Mouse (Mus musculus) thymus, adult 2 months (tissue): Measurements from ENCODE around the gene Itga1.

Source experiments
- CTCF ChIP-seq: fragments of 200-500 bp; IDR thresholded peaks from 2 replicates; pipeline ENCODE4 v1.5.1; 2012; ENCODE audit warnings: mild to moderate bottlenecking, control low read depth, low read length, moderate library complexity, borderline replicate concordance; ENCODE audit not compliant: control insufficient read depth, poor library complexity, insufficient read depth; ENCODE audit errors: extremely low read depth
- POLR2A ChIP-seq: fragments of 200-500 bp; IDR thresholded peaks from 2 replicates; pipeline ENCODE4 v1.6.1; 2012; ENCODE audit warnings: mild to moderate bottlenecking, low read length, control low read depth, moderate library complexity; ENCODE audit not compliant: control insufficient read depth, poor library complexity, insufficient read depth; ENCODE audit errors: extremely low read depth

DNA sequence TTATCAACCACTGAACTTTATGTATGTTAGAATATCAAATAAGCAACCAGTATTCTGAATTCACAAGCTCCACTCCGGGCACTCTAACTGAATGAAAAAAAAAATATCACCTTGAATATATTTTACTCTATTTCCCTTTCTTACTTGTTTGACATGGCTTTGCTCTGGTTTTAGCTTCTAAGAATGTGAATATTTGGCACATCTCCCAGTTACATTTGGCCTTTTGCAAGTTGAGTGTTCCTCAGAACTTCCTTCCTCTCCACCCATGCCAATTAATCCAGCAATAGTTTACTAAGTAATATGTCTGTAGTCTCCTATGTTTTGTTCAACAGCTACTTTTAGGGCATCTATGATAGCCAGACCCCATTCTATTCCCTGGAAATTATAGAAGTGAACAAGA, 48.8 kb upstream of the Itga1 start:
- TF ChIP-seq POLR2A (no peak), CTCF (no peak)
